In the genomic region with DNA sequence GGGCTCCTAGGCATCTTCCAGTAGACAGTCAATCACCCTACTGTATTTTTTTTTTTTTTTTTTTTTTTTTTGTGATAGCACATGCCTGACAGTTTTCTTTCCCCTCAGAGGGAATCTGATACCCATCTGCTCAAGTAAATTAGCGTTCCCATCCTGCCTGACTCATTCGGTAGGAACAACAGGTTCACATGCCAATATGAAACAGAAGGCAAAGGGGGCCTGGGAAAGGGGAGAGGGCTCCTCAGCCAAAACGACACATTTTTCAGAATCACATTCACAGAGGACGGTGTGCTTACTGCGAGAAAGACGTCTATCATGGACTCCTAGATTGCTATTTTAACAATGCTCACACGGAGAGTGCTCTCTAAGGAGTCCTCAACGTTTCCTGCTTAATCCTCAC, we compare ENCODE assay signal across 9 mouse cellular contexts. TPM values are rescaled to one million over a fixed set of nuclear protein-coding genes. Genes with fewer than 3 reads are reported as not detected.
A peak's percentile ranks its signal among the peaks of the same experiment; 100 is the strongest.
DNase-seq lines count a peak whose midpoint lies in the region; ATAC-seq and TF ChIP-seq lines count a peak whose summit lies in the region.
"Had no signal": no experiment of that assay in that cellular context is flagged by ENCODE, and none has a peak within 500 bp of the region (broad histone marks: within the 10 kb centered on the region; RNA-seq: fewer than 3 reads in every experiment).

No protein-coding gene starts in this region.

- H3K4me3 ChIP-seq in C2C12 (ENCODE audit: insufficient read depth, poor library complexity, severe bottlenecking), result peak overlapping the region; percentile 46
- H3K4me3 ChIP-seq in forebrain, embryonic 10.5 days, result peak overlapping the region; percentile 95
- H3K4me3 ChIP-seq in neural tube, embryonic 15.5 days (replicated peaks), result peak overlapping the region; percentile 98

- H3K36me3 ChIP-seq in C2C12 (ENCODE audit: control insufficient read depth, insufficient read depth), result no peaks in the 10 kb centered on the region
- peaks cover 15% of the 10 kb centered on the region for H3K36me3 ChIP-seq in forebrain, embryonic 10.5 days (replicated peaks)
- H3K36me3 ChIP-seq in neural tube, embryonic 15.5 days, result peaks cover 4% of the 10 kb centered on the region; the same call in 1 of the 2 replicates

- DNase-seq in frontal cortex, postnatal 36 days (ENCODE audit: low spot score in 2 of 2), result peak; percentile 11 to 17
- no peak for DNase-seq in frontal cortex, adult 2 months (ENCODE audit: extremely low spot score in 1 of 2, low spot score in 1 of 2)
- no peak for DNase-seq in forebrain, embryonic 10.5 days (ENCODE audit: extremely low spot score, low spot score)
- peak; percentile 22 to 48 for DNase-seq in layer of hippocampus, postnatal 36 days
- DNase-seq in yolk sac, embryonic 10.5 days (ENCODE audit: low spot score), result no peak
- no peak for DNase-seq in lung, adult 18-20 months

- H3K4me1 ChIP-seq in forebrain, embryonic 10.5 days, result peaks cover 42% of the 10 kb centered on the region
- H3K4me1 ChIP-seq in neural tube, embryonic 15.5 days, result peaks cover 26% of the 10 kb centered on the region

- ATAC-seq in neural tube, embryonic 15.5 days (ENCODE audit: low FRiP score), result no peak

- peak overlapping the region; percentile 94 for H3K27ac ChIP-seq in forebrain, embryonic 10.5 days
- peak overlapping the region; percentile 91 for H3K27ac ChIP-seq in neural tube, embryonic 15.5 days (replicated peaks)

- H3K9ac ChIP-seq in neural tube, embryonic 15.5 days (replicated peaks), result peak overlapping the region; percentile 98

- H3K9me3 ChIP-seq in forebrain, embryonic 10.5 days, result no peaks in the 10 kb centered on the region
- H3K9me3 ChIP-seq in neural tube, embryonic 15.5 days (replicated peaks), result no peaks in the 10 kb centered on the region

- WGBS in forebrain, embryonic 10.5 days, result 2% methylated on average over 8 of the region's 8 CpGs
- WGBS in neural tube, embryonic 15.5 days, result 2% methylated on average over 8 of the region's 8 CpGs

- no peaks in the 10 kb centered on the region for H3K27me3 ChIP-seq in C2C12 (ENCODE audit: control insufficient read depth, insufficient read depth, insufficient read length)
- H3K27me3 ChIP-seq in forebrain, embryonic 10.5 days (ENCODE audit: poor library complexity, severe bottlenecking), result no peaks in the 10 kb centered on the region
- no peaks in the 10 kb centered on the region for H3K27me3 ChIP-seq in neural tube, embryonic 15.5 days (replicated peaks)
- H3K27me3 ChIP-seq: Patski had no signal

- TF ChIP-seq CTCF in C2C12 (IDR thresholded peaks at IDR 0.05; ENCODE audit: control insufficient read depth, insufficient read depth, insufficient read length), result no peak

- peaks cover 2% of the 10 kb centered on the region for H3K79me3 ChIP-seq in C2C12 (ENCODE audit: low read depth)

- no peak overlapping the region for H3ac ChIP-seq in C2C12 (ENCODE audit: control insufficient read depth, insufficient read length, low read depth)

- peak overlapping the region; percentile 63 for H3K4me2 ChIP-seq in neural tube, embryonic 15.5 days

- H3K79me2 ChIP-seq in C2C12 (ENCODE audit: control insufficient read depth, insufficient read depth), result no peaks in the 10 kb centered on the region

TF ChIP-seq in C2C12, 6 proteins besides CTCF, POLR2A, EP300 and RAD21:
- TF ChIP-seq MAX (IDR thresholded peaks at IDR 0.05) (no peak), CEBPB (IDR thresholded peaks at IDR 0.05; ENCODE audit: low read depth) (no peak), MYOD1 (IDR thresholded peaks at IDR 0.05; ENCODE audit: control insufficient read depth, insufficient read length, low read depth) (no peak), USF1 (IDR thresholded peaks at IDR 0.05; ENCODE audit: low read depth) (no peak), FOSL1 (IDR thresholded peaks at IDR 0.05; ENCODE audit: insufficient read depth, low read length, poor library complexity, severe bottlenecking) (no peak), MYOG (IDR thresholded peaks at IDR 0.05; ENCODE audit: control insufficient read depth, extremely low read depth, insufficient read length) (no peak)

RNA-seq across cellular contexts. Expression of a gene that starts 0.9 kb away (rescaled TPM):
- 24.2 and 25.5 TPM in 2 replicates for polyA plus RNA-seq in frontal cortex, adult 2 months (2012; rRNA removed)
- polyA plus RNA-seq in C2C12 (2012; fragmentation: generic; extraction: Trizol), result 9.7 TPM
- 17.8 and 18.0 TPM in 2 replicates for polyA plus RNA-seq in forebrain, embryonic 10.5 days (2016; fragmentation: Nextera tagmentation; extraction: Ambion mirVana)
- total RNA-seq in layer of hippocampus, postnatal 36 days (2021), result 10 to 100 TPM; 43.3 to 47.7 TPM
- polyA plus RNA-seq in neural tube, embryonic 15.5 days (2015; fragmentation: Nextera tagmentation; extraction: Ambion mirVana), result 17.3 and 19.2 TPM in 2 replicates

RNA-seq across cellular contexts. Expression of a gene that starts 24.4 kb away (rescaled TPM):
- polyA plus RNA-seq in frontal cortex, adult 2 months (2012; rRNA removed), result 114 and 137 TPM in 2 replicates
- 552 TPM for polyA plus RNA-seq in C2C12 (2012; fragmentation: generic; extraction: Trizol)
- 234 and 236 TPM in 2 replicates for polyA plus RNA-seq in forebrain, embryonic 10.5 days (2016; fragmentation: Nextera tagmentation; extraction: Ambion mirVana)
- total RNA-seq in layer of hippocampus, postnatal 36 days (2021), result 10 to 100 TPM; 70.3 to 70.4 TPM
- polyA plus RNA-seq in neural tube, embryonic 15.5 days (2015; fragmentation: Nextera tagmentation; extraction: Ambion mirVana), result 173 and 206 TPM in 2 replicates

Comparison
In these comparisons a context has a peak if more than half of its experiments do, and no peak if none do; other contexts are left out.
1. DNase-seq: peak in frontal cortex, postnatal 36 days (2 of 2) and layer of hippocampus, postnatal 36 days (2 of 2); none in frontal cortex, adult 2 months (0 of 2), forebrain, embryonic 10.5 days (single experiment), yolk sac, embryonic 10.5 days (single experiment) and lung, adult 18-20 months (0 of 2).
2. H3K4me3 ChIP-seq: peak in every context shown above with its lines; median percentile 98 in neural tube, embryonic 15.5 days; 95 in forebrain, embryonic 10.5 days; 46 in C2C12.